Mouse (Mus musculus) erythroblast, embryonic 14.5 days (primary cell): ENCODE measurements around the gene Pde3a.

Experiments used
- GATA1 ChIP-seq: IDR thresholded peaks from 2 replicates; pipeline ENCODE4 v1.6.1; 2012; ENCODE audit warnings: low read length, inconsistent platforms, mixed read lengths
- TAL1 ChIP-seq: IDR thresholded peaks from 3 replicates; pipeline ENCODE4 v1.6.1; 2012; ENCODE audit warnings: low read length, inconsistent platforms, mixed read lengths

DNA sequence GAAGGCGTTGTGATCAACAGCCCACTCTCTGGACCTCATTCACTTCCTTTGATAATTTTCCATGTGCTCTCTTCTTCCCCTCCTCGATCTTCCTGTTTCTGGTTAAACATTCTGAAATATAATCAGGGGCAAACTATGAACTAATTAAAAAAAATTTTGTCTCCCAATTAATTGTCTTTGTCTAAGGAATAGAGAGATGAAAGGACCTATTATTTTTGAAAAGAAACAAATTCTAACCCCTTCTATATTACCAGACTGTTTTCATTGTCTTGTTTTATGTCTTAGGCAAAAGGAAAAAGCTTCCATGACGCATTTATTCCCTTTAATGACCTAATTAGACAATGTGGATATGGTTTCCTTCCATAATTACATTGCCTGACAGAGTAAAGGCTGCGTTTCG, 156.4 kb downstream of the Pde3a start:
- TF ChIP-seq GATA1 = no peak
- no peak for TF ChIP-seq TAL1
